Mouse (Mus musculus) heart, adult 2 months (tissue): ENCODE measurements around the gene Muc3.

Experiments used
- CTCF ChIP-seq: fragments of 200-600 bp; IDR thresholded peaks from 2 replicates; pipeline ENCODE4 v1.8.1; 2022; ENCODE audit warnings: antibody characterized with exemption, mild to moderate bottlenecking, moderate library complexity
- EP300 ChIP-seq: fragments of 200-500 bp; IDR thresholded peaks from 2 replicates; pipeline ENCODE4 v1.6.1; 2011; ENCODE audit warnings: low read depth, low read length, control low read depth; ENCODE audit not compliant: insufficient read depth
- POLR2A ChIP-seq: fragments of 200-500 bp; IDR thresholded peaks from 2 replicates; pipeline ENCODE4 v1.6.1; 2011; ENCODE audit warnings: mild to moderate bottlenecking, low read depth, low read length, control low read depth; ENCODE audit not compliant: insufficient read depth

DNA sequence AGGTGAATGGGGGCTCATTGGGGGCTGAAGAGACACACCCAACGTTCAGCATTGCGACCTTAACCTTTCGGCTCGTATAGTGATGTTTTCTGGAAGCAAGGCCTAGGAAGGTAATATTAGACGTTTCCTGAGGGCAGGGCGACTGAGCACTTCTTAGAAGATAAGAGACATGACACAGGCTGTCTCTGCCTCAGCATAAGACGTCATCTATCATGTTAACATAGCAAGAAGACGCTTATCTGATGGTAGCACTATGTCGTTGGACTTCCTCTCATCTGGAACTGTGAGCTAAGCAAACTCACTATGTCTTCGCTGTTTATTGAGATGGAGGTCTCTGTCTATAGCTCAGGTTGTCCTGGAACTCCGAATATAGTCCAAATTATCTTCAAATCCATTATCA is 50.7 kb downstream of the Muc3 start:
- TF ChIP-seq POLR2A (no peak), CTCF (no peak), EP300 (no peak)
